Mouse (Mus musculus): ENCODE measurements around the gene Fam102b.

Gene Fam102b

DNA sequence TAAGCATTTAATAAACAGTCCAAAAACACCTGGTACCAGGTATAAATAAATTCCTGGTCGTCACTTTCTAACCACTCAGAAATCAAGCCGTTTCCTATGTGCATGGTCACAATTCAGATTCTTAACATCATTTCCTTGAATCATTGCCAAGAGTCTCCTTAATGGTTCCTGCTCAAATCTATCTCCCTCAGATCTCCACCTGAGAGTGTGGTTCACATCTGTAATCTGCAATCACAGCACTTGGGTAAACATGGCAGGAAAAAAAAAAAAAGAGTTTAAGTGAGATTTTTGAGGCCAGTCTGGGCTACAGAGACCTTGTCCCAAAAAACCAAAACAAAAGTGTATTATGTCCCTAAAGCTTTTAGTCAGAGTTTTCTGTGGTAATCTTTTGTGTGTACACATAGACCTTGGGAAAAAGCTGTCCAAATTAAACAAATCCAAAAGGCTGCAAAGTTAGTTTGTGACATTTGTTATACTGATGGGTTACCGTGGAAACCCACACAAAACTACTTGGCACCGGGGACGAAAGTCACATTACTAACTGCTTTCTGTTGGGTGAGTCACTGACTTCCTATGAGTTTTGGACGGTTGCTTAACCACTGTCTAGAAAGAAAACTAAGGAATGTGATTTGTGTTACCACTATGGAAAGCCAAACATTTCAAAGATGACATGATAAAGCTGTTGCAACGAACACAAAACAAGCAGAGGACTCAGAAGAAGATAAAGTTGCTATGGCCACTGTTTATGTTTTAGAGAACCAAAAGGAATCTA lies 16.7 kb downstream of the Fam102b start:
- peak; percentile 80 for DNase-seq

DNA sequence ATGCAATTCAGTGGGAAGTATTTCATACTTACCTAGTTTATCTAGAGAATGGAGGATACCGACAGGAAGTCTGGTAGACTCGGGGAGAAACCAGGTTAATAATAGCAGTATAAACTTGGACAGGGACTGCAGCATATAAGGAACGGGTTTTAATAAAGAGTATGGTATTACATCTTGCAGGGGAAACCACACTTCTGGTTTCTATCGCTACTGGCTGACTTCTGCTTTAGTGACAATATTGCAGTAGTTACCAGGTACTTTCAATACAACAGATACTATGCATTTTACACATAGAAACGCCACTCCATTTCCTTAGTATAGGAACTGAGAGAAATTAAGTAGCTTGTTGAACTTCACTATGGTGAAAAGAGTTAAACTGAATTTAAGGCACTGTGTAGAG lies 19.2 kb downstream of the Fam102b start:
- DNase-seq, result no peak

DNA sequence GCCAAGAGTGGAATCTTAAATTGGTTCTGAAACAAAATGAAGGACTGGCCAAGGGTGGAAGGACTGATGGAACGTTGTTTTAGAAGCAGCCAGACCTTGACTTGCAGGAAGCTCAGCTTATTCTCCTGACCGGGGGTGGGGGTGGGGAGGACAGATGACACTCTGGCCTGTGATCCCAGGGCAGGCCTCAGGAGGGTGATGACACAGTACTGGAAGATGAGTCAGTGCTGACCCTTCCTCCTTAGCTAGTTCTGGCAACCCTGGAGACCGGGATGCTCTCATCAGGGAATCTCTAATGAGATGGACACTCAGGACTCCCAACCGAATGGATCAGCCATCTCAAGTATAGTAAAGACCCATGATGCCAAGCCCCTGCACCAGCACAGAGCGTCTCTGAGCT lies 21.6 kb downstream of the Fam102b start:
- no peak for DNase-seq

DNA sequence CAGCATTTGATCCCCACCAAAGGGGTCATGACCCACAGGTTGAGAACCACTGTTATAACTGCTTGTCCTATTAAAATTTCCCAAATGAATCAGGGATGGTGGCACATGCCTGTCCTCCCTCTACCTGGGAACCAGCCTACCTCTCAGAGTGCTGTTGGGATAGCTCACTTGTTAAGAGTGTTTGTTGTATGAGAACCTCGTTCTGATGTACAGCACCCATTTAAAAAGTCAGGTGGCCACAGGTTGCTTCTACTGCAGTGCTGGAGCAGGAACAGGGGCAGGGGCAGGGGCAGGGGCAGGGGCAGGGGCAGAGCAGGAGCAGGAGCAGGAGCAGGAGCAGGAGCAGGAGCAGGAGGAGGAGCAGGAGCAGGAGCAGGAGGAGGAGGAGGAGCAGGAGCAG lies 28.2 kb downstream of the Fam102b start:
- DNase-seq, result no peak

DNA sequence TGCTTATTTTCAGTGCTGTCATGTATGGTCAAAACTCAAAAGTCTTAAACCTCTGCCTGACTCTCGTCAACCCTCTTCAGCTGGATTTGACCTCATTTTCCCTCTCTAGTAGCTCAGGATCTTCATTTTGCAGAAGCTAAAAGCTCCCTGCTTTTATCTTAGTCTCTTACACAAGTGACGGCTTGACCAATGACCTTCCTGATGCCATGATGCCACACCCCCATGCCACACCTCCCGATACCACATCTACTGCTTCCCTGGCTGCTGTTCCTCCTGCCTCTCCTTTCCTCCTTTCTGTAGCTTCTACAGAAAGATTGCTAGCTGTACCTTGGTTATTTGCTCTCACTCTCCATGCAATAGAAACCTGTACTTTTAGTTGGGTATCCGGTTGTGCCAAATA lies 29.6 kb downstream of the Fam102b start:
- peak; percentile 66 for DNase-seq

DNA sequence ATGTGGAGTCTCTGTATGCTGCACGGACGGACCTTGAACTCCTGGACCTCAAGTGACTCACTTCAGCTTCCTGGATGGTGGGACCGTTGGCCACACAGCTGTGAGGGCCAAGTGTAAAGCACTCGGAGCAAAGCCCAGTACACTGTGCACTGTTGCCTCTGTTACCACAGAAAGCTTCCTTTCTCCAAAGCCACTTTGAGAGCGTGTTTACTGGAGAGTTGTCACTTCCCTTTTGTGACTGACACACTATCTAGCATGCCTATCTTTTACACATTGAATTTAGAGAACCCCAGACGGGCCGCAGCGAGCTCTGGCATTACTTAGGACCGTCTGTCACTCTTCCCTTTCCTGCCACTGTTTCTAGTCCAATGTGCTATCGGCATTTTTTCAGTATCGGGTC lies 30.1 kb downstream of the Fam102b start:
- peak; percentile 71 for DNase-seq

DNA sequence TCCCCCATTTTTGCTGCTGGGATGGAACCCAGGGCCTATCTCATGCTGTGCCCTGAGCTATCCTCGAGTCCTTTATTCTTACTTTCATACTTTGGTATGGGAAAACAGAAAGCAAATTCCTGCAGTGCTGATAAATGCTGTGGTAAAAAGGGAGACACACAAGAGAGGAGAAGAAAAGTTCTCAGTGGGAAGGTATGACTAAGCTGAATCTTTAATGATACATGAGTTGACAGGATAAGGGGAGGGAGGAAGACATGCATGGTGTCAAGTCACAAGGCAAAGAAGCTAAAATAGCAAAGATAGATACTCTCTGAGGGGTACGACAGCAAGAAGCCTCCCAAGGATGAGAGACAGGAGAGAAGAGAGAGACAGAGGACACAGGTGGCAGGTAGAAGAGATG lies 32.0 kb downstream of the Fam102b start:
- no peak for DNase-seq

DNA sequence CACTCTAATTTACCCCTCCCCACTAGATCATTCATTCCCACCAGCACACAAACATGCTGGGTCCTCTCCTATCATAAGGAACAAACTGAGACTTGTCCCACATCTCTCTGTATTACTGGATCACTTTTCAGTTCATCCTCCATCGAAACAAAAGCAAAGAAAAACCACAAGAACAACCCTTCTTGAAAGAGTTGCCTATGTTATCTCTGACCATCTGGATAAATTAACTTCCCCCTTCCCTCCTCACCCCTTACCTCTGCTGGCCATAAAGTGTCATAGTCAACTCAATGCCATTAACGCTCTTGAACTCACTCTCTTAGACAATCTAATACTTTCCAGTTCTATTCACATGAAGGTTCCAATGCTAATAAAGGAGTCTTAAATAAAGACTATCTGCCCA lies 32.9 kb downstream of the Fam102b start:
- no peak for DNase-seq

DNA sequence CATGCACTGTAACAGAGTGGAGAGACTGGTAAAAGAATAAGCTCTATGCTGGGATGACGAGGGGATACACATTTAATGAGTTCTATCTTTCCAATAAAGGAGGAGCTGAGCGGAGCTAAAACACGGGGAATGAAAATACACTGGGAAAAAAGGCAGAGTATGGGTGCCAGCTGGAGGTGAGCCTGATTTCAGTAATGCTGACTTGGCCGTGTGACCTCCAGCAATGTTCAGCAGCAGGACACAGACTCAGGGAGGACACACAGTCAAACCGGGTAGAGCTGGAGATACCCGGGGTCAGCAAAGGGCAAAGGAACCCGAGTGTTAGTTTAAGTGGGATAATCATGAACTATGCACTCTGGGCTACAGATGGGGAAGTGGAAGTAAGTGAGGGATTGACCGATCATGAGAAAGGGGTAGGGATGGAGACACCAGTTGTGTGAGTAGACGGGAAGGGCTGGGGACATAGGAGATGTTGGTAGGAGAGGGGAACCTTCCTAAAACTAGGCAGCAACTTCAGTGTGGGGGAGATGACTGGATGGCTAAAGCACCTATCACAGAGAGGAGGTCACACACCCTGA lies 37.3 kb downstream of the Fam102b start:
- DNase-seq, result peak; percentile 25

DNA sequence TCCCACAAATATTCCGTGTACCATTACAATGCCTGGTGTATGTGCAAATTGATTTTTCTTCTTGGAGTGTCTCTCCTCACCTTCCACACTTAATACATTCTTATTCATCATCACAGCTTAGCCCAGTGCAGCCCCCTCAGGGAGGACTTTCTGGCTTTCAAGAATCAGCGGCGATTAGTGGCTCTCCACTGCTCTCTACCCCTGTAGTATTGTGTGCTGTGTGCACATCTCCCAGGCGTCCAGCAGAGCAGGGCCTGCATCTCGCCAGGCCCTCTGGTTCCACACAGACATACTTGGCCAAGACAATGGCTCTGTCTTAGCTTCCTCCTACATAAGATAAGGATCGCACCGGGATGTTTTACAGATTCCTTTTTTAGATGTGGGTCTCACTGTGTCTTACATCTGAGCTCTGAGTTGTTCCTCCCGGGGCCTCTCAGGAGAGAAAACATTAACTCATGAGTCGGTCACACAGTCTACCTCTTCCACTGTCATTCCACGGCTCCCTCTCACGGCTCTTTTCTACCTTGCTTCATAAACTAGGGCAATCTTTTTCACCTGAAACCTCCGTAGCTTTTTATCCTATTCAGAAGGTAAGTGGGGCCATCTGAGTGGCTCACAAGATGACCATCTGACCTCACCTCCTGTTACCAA lies 40.3 kb downstream of the Fam102b start:
- DNase-seq, result no peak

DNA sequence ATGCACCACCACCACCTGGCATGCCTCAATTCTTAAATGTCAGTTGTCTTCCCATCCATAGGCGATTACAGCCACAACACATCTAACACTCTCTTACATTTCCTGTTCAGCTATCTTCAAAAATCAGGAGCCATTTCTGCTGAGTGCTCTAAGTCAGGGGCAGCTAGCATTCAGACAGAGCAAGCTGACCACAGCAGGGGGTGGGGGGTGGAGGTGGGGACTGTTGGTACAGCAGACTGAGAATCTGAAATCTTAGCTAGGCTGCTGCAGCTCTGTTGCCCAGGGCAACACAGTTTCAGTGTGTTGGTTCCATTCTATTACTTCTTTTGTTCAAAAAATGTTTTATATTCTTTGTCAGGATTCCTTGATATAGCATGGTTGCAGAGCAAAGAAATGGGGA lies 40.9 kb downstream of the Fam102b start:
- no peak for DNase-seq

DNA sequence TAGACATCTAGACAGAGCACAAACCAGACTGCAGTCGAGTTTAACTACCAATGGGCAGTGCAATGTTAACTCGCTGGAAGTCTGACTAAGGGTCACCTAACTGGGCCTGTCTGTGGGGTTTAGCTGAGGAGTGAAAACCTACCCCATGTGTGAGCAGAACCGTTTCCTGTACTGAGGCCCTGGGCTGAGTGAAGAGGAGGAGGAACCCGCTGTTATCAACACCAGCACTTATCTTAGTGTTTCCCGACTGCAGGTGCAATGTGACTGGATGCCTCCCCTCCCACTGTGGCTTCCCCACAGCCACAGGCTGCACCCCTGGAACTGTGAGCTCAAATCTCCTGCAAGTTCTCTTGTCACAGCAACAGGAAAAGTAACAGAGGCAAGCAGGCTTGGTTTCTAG lies 43.4 kb downstream of the Fam102b start:
- no peak for DNase-seq

DNA sequence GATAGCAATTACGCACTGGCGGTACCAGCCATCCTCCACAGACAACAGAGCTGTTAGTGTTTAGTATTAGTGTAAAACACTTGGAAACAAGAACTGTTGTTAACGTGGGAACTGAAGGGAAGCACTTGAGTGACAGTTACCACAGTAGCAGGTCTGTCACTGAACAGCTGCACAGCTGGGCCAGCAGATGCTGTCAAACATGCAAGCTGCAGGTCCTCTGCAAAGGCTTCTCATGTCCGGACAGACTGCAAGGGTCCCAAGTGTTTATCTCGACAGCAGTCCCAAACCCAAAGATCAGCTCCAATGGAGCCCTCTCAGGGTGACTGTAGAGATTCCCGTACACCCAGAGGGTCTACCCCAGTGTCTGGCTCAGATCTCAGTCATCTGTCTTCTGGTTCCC lies 45.5 kb downstream of the Fam102b start:
- DNase-seq, result no peak

DNA sequence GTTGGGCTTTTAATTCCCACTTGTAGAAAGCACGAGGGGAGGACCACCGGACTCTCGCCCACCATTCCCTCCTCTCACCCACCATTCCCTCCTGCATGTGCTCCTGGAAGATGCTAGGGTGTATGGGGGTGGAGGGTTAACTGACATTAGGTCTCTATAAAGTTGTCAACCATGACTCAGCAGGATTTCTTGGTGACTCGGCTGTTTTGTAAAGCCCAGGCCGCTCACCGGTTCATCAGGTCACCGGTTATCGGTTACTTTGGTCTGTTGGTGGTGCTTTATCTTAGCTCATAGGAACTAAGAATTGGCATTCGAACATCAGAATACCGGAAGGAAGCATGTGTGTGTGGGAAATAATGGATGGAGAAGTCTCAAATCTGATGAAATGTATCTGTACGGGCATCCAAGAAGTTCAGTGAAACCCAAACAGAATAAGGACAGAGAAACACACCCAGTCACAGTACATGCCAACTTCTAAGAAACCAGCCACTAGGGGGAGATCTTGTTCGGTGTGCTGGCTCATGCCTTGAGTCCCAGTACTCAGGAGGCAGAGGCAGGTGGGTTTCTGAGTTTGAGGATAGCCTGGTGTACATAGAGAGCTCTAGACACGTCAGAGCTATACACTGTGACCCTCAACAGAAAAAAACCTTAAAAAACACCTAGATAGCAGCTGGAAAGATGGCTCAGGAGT lies 49.9 kb downstream of the Fam102b start:
- DNase-seq, result peak; percentile 69

DNA sequence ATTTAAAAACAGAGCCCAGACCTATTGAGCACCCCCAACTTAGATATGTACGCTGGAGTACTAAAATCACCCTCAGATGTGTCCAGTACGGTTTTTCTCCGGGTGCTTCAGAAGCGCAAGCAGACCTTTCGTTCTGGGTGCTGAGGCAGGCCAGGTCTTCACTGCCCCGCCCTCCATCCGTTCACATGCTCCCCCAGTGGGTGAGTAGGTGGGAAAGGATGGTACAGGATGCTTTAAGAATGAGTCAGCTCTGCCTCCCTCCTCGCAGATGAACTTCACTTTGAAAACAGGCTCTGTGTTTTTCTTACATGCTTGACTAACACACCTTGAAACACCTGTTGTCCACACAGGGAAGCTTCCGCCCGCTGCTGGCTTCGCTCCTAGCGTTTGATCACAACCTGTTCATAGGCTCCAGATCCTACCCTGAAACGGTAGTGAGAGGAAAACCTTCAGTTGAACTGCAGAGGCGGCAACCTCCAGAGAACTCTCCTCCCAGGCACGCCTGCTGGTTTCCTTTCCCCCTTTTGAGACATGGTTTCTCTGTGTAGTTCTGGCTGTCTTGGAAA lies 52.4 kb downstream of the Fam102b start:
- no peak for DNase-seq

DNA sequence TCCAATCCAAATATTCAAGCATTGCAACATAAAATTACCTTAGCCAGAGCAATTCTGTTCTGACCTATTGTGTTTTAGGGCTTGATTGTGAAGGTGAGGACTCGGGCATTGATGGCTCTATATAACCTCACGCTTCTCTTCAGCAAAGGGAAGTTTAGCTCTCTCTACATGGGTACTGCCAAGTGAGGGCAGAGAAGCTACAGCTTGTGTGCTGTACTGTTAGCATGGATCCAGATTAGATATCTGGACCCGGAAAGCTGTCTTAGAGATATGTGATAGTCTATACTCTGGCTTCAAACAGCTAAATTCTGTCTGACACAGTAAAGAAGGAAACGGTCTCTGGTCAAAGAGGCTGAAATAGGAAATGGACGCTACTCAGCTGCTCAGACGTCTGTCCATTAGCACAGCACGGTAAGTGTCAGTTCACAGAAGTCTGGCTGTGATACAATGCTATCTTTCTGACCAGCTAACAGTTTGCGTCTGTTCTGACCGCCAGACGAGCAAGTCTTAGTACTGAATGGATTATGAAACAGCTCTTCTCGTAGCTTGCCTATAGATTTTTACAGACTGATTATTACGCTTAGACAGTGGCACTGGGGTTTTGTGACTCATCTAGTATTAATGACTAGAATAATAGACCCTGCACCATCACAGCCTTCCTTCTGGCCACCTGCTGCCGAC lies 53.3 kb downstream of the Fam102b start:
- DNase-seq, result no peak

DNA sequence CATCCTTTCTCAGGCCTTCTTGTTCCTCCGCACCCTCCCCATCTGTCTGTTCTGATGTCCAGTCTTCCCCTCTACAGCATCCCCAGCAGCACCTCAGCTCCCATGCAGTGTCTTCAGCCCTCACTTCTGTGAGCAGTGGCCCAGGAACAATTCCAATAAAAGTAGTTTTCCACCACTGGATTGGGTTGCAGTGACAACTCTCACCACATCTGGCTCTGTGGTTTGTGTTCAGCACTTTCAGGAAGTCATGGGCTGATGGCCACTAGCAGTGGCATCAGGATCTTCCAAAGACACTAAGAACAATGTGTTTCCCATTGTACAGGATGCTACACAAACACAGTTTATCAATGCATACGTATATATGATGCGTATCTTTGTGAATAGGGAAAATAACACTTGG lies 61.4 kb downstream of the Fam102b start:
- DNase-seq, result no peak

DNA sequence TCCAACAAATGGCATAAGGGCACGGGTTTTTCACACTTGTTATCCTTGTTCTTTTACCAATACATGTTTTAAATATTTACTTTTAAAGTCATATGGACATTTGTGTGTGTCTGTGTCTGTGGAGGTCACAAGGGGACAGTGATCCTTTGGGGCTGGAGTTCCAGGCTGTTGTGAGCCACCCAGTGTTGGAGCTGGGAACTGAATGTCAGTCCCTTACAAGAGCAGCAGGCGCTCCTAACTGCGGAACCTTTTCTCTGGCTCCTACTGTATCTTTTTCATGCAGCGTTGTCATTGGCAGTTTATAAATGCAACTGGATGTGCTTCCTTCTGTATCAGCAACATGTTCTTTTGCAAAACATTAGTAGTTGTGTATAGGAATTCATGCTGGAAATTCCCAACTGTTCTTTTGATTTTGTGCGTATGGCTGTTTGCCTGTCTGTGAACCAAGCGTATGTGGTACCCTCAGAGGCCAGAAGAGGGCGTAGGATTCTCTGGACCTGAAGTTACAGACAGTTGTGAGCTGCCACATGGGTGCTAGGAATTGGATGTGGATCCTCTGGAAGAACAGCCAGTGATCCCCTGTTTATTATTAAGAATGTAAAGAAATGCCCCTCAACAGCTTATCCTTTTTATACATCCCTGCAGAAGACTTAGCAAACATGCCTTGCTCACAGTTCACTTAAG lies 62.9 kb downstream of the Fam102b start:
- DNase-seq, result peak; percentile 23

DNA sequence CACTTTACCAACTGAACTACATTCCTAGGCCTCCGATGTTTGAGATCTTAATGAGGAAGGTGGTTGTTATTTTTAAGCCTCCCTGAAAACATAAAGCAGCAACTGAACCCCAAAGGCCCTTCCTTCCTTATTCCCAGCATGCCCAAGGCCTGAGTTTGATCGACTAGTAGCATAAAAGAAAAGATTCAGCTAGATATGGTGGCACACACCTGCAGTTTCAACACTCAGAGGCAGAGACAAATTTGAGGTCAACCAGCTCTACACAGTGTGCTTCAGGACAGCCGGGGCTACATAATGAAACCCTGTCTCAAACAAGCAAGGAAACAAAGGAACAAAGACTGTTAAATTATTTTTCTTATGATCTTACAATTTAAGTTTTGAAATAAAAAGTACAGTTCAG lies 63.6 kb downstream of the Fam102b start:
- no peak for DNase-seq

DNA sequence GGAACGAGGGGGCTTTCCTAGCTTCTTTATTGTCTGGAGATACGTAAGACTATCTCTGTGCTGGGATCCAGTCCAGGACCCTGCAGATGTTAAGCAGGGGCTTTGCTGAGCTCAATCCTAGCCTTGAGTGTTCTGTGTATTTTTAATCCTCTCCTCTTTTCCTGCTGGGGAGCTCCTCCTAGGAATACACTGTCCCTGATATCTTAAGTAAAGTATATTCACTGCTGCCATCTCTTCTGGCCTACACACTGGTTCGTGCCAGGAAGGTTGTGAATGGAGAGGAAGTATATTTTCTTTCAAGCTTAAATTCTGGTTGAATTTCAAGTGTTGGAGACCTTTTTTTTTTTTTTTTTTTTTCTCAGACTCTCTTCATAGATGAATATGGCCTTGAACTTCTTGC lies 64.1 kb downstream of the Fam102b start:
- no peak for DNase-seq

DNA sequence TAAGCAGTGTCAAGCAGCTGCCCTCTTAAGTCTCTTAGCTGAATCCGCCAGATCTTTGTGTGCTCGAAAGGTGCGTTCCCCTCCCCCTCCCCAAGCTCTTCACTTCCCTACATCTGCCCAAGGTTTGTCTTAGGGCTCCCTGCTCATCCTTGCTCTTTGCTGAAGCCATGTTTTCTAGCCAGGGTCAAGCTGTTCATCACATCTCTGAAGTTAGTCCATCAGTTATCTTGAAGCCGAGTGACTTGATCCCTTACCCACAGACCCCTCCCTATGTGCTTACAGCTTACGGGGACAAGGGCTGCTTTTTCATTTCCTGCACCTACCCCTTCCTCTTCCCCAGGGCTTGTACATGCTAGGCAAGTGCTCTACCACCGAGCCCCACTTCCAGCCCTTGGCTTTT lies 65.8 kb downstream of the Fam102b start:
- no peak for DNase-seq

DNA sequence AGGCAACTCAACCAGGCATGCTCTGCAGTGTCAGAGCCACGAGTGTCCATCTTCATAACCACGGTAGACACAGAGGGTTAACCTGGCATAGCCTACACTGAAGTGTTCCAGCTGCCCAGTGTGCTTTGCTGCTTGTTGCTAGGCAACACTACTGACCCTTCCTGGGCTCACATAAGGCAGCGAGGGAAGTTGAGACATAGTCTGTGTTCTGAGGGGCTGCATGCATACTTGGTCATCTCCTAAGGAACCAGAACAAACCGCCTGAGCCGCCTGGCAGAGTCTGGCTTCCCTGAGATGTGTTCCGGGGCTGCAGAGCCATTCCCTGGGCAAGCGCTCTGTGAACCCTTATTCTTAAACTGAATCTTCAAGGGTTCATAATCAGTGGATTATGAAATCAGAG lies 66.2 kb downstream of the Fam102b start:
- peak; percentile 40 for DNase-seq

Measured in lung, postnatal 36 days (tissue).